Mouse (Mus musculus) forebrain, embryonic 13.5 days (tissue): Measurements from ENCODE around the gene Edem3. TPM values are rescaled to one million over a fixed set of nuclear protein-coding genes. Genes with fewer than 3 reads are reported as not detected.
A peak's percentile ranks its signal among the peaks of the same experiment; 100 is the strongest.
"Not testable (repeated sequence)": the region's sequence is repeated elsewhere in the genome, so short reads cannot be mapped to it uniquely, and the experiment has no call there.

Source experiments
- ATAC-seq: fragments of 200-750 bp; cut with Nextera tagmentation; 2 replicates; pipeline ENCODE4 v1.8.0; 2017
- H3K27ac ChIP-seq: fragments of 300-500 bp; sonication (generic); 2 replicates; pipeline ENCODE4 v1.5.1; 2015; ENCODE audit warnings: inconsistent platforms, mild to moderate bottlenecking, moderate library complexity
- H3K27me3 ChIP-seq: fragments of 300-500 bp; sonication (generic); 2 replicates; pipeline ENCODE4 v1.6.1; 2015; ENCODE audit warnings: mild to moderate bottlenecking, inconsistent platforms
- H3K36me3 ChIP-seq: fragments of 300-500 bp; sonication (generic); 2 replicates; pipeline ENCODE4 v1.6.1; 2015; ENCODE audit warnings: mild to moderate bottlenecking, inconsistent platforms; ENCODE audit not compliant: poor library complexity, severe bottlenecking
- H3K4me1 ChIP-seq: fragments of 300-500 bp; sonication (generic); 2 replicates; pipeline ENCODE4 v1.6.1; 2015; ENCODE audit warnings: inconsistent platforms
- H3K4me2 ChIP-seq: fragments of 300-500 bp; sonication (generic); 2 replicates; pipeline ENCODE4 v1.6.1; 2015; ENCODE audit warnings: inconsistent platforms, mild to moderate bottlenecking, moderate library complexity
- H3K4me3 ChIP-seq: fragments of 300-500 bp; sonication (generic); 2 replicates; pipeline ENCODE4 v1.5.1; 2015; ENCODE audit warnings: mild to moderate bottlenecking, inconsistent platforms
- H3K9ac ChIP-seq: fragments of 300-500 bp; sonication (generic); 2 replicates; pipeline ENCODE4 v1.6.1; 2015; ENCODE audit warnings: mild to moderate bottlenecking, inconsistent platforms
- H3K9me3 ChIP-seq: fragments of 300-500 bp; sonication (generic); replicated peaks from 2 replicates; pipeline ENCODE4 v1.6.1; 2016; ENCODE audit warnings: inconsistent platforms
- WGBS: fragments of 180-500 bp; shearing (Covaris S2); methylation state at CpG from one replicate; pipeline ENCODE4 v1.1.7; 2015; 5-methylcytosine and 5-hydroxymethylcytosine counted together
- polyA plus RNA-seq: library from polyadenylated mRNA; unstranded; fragments of >200 nt; fragmentation: Nextera tagmentation; extraction: Ambion mirVana; gene quantifications from 2 replicates; pipeline ENCODE4 v1.2.1, GENCODE M21; 2015

Gene Edem3
- polyA plus RNA-seq, 1 experiment from 2014 or later = 13.4 TPM

- Histone ChIP-seq H3K27ac (no peak overlapping the region), H3K9me3 (no peaks in the 10 kb centered on the region), H3K36me3 (no peaks in the 10 kb centered on the region), H3K4me2 (no peak overlapping the region), H3K9ac (no peak overlapping the region), H3K27me3 (no peaks in the 10 kb centered on the region), H3K4me3 (no peak overlapping the region), H3K4me1 (0 out of 2 replicates have a peak, but pooled peaks cover 5% of the 10 kb centered on the region)
- WGBS = 94% methylated on average over 8 of the region's 8 CpGs
- no peak for ATAC-seq
Observed at GRCm38 (mm10) chr1:151718575-151718974, 36.6 kb upstream of the Edem3 start.

DNA sequence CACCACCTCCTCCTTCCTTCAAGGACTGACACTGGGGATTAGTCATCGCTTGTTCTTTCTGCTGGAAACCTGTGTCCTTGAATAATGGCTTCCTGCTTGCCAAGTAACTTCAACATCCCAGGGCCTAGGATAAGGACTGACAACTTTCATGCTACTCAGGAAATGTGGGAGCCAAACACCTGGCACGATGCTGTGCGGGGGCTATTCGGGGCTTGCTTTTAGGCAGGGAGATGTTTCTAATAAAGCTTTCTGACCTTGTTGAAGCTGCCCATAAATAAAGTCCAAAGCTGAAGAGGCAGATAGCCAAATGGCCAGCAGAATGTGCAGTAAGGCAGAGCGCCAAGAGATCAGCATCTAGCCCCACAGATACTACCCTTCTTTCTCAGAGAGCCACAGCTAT lies 35.3 kb upstream of the Edem3 start:
- H3K27me3 ChIP-seq = no peaks in the 10 kb centered on the region
- no peak overlapping the region for H3K27ac ChIP-seq
- no peak overlapping the region for H3K9ac ChIP-seq
- H3K4me1 ChIP-seq = 0 out of 2 replicates have a peak, but pooled peaks cover 5% of the 10 kb centered on the region
- H3K9me3 ChIP-seq = no peaks in the 10 kb centered on the region
- H3K4me2 ChIP-seq = no peak overlapping the region
- no peaks in the 10 kb centered on the region for H3K36me3 ChIP-seq
- no peak for ATAC-seq
- H3K4me3 ChIP-seq = no peak overlapping the region
- 96% methylated on average over 5 of the region's 5 CpGs for WGBS

- no peak overlapping the region for H3K4me3 ChIP-seq
- H3K4me2 ChIP-seq = no peak overlapping the region
- H3K4me1 ChIP-seq = 0 out of 2 replicates have a peak, but pooled peaks cover 5% of the 10 kb centered on the region
- 91% methylated on average over 2 of the region's 2 CpGs for WGBS
- no peaks in the 10 kb centered on the region for H3K36me3 ChIP-seq
- H3K9me3 ChIP-seq = no peaks in the 10 kb centered on the region
- ATAC-seq = no peak
- no peak overlapping the region for H3K9ac ChIP-seq
- H3K27ac ChIP-seq = no peak overlapping the region
- H3K27me3 ChIP-seq = no peaks in the 10 kb centered on the region
Observed at GRCm38 (mm10) chr1:151720566-151720965, 34.6 kb upstream of the Edem3 start.

GRCm38 (mm10) chr1:151721357-151721983 lies 33.7 kb upstream of the Edem3 start:
- ATAC-seq = peak; percentile 62
- Histone ChIP-seq H3K4me1 (0 out of 2 replicates have a peak, but pooled peaks cover 5% of the 10 kb centered on the region), H3K27ac (no peak overlapping the region), H3K4me2 (no peak overlapping the region), H3K27me3 (no peaks in the 10 kb centered on the region), H3K9me3 (no peaks in the 10 kb centered on the region), H3K9ac (no peak overlapping the region), H3K36me3 (no peaks in the 10 kb centered on the region), H3K4me3 (no peak overlapping the region)
- 57% methylated on average over 10 of the region's 10 CpGs for WGBS

DNA sequence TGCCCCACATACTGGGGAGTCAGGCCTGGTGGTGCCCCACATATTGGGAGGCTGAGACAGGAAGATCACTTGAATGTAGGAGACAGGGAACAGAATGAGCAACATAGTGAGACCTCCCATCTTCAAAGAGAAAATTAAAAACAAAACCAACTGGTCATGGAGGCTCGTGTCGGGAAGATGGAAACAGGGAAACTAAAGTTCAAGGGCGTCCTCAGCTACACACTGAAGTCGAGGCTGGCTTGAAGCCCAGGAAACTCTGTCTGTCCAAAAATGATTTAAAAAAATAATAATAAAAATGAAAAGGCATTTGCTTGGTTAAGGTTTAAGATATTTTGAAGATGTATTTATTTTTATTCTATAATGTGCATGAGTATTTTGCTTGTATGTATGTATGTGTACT lies 31.4 kb upstream of the Edem3 start:
- WGBS = 91% methylated on average over 4 of the region's 4 CpGs
- no peak overlapping the region for H3K4me2 ChIP-seq
- no peaks in the 10 kb centered on the region for H3K36me3 ChIP-seq
- 0 out of 2 replicates have a peak, but pooled peaks cover 5% of the 10 kb centered on the region for H3K4me1 ChIP-seq
- no peak overlapping the region for H3K27ac ChIP-seq
- no peaks in the 10 kb centered on the region for H3K9me3 ChIP-seq
- H3K9ac ChIP-seq = no peak overlapping the region
- no peak overlapping the region for H3K4me3 ChIP-seq
- H3K27me3 ChIP-seq = no peaks in the 10 kb centered on the region
- ATAC-seq = no peak

DNA sequence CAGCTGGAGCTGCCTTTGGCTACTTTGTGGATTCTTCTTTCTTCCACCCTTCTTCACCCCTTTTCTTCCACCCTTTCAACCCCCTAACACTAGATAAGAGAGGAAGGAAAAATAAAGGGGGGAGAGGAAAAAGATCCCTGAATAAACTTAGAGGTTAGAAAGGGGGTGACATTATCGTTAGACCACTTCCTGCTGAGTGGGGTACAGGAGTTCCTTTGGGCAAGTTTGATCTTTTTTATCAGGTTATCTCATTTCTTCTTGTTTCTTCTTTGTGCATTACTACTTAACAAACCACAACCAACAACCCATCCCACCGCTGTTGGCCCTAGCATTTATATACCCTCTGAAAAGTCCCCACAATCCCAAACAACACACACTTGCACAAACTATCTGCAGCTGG lies 29.6 kb upstream of the Edem3 start:
- Histone ChIP-seq H3K4me1 (0 out of 2 replicates have a peak, but pooled peaks cover 5% of the 10 kb centered on the region), H3K36me3 (no peaks in the 10 kb centered on the region), H3K9ac (no peak overlapping the region), H3K9me3 (no peaks in the 10 kb centered on the region), H3K4me2 (no peak overlapping the region), H3K4me3 (no peak overlapping the region), H3K27ac (no peak overlapping the region), H3K27me3 (no peaks in the 10 kb centered on the region)
- no peak for ATAC-seq
- 89% methylated on average over 2 of the region's 2 CpGs for WGBS

- Histone ChIP-seq H3K4me1 (0 out of 2 replicates have a peak, but pooled peaks cover 5% of the 10 kb centered on the region), H3K9me3 (no peaks in the 10 kb centered on the region), H3K4me3 (no peak overlapping the region), H3K36me3 (no peaks in the 10 kb centered on the region), H3K4me2 (no peak overlapping the region), H3K9ac (no peak overlapping the region), H3K27me3 (no peaks in the 10 kb centered on the region), H3K27ac (no peak overlapping the region)
- WGBS = 82% methylated on average over 6 of the region's 6 CpGs
- no peak for ATAC-seq
Observed at GRCm38 (mm10) chr1:151726358-151726757, 28.8 kb upstream of the Edem3 start.

DNA sequence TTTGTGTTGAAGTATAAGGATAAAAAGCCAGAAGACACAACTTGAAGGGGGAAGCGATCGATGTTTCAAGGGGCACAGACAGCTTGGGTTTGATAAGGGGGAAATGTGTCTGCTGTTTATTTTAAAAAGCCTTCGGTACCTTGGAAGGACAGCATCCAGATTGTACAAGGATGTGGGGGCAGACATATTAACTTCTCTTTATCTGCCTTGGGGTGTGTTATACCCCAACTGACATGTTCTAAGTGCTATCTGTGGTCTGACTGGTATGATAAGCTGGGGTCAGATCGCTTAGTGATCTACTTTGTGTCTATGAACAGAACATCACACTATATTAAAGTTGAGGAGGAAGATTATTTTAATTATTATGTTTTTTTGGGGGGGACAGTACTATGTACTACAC lies 27.0 kb upstream of the Edem3 start:
- no peaks in the 10 kb centered on the region for H3K9me3 ChIP-seq
- no peak overlapping the region for H3K4me3 ChIP-seq
- H3K4me1 ChIP-seq = no peaks in the 10 kb centered on the region
- no peak overlapping the region for H3K9ac ChIP-seq
- ATAC-seq = no peak
- H3K4me2 ChIP-seq = no peak overlapping the region
- H3K36me3 ChIP-seq = no peaks in the 10 kb centered on the region
- no peaks in the 10 kb centered on the region for H3K27me3 ChIP-seq
- 97% methylated on average over 4 of the region's 4 CpGs for whole genome bisulfite sequencing
- no peak overlapping the region for H3K27ac ChIP-seq

- no peak for ATAC-seq
- H3K36me3 ChIP-seq = no peaks in the 10 kb centered on the region
Observed at GRCm38 (mm10) chr1:151737146-151737545, 18.0 kb upstream of the Edem3 start.

GRCm38 (mm10) chr1:151741199-151741621 lies 14.0 kb upstream of the Edem3 start:
- WGBS = 94% methylated on average over 7 of the region's 7 CpGs
- H3K4me3 ChIP-seq = no peak overlapping the region
- no peak overlapping the region for H3K4me2 ChIP-seq
- H3K27me3 ChIP-seq = no peaks in the 10 kb centered on the region
- no peak overlapping the region for H3K9ac ChIP-seq
- no peak for ATAC-seq
- no peak overlapping the region for H3K27ac ChIP-seq
- H3K36me3 ChIP-seq = no peaks in the 10 kb centered on the region
- H3K9me3 ChIP-seq = no peaks in the 10 kb centered on the region
- H3K4me1 ChIP-seq = no peaks in the 10 kb centered on the region

More at GRCm38 (mm10) chr1:151737146-151737545, 18.0 kb upstream of the Edem3 start:
- Histone ChIP-seq H3K4me1 (no peaks in the 10 kb centered on the region), H3K9me3 (no peaks in the 10 kb centered on the region), H3K9ac (no peak overlapping the region), H3K4me2 (no peak overlapping the region), H3K27ac (no peak overlapping the region), H3K4me3 (no peak overlapping the region), H3K27me3 (no peaks in the 10 kb centered on the region)
- WGBS = 84% methylated on average over 2 of the region's 2 CpGs

DNA sequence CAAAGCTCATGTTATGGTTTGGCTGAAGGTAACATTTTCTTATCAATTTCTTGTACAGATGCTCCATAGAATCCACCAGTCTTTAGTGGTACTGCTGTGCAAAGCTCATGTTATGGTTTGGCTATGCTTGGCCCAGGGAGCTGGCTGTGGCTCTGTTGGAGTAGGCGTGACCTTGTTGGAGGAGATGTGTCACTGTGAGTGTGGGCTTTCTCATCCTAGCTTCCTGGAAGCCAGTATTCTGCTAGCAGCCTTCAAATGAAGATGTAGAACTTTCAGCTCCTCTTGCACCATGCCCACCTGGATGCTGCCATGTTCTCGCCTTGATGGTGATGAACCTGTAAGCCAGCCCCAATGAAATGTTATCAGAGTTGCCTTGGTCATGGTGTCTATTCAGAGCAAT lies 5.3 kb upstream of the Edem3 start:
- not testable (repeated sequence) for H3K27ac ChIP-seq, ATAC-seq, H3K9ac ChIP-seq, H3K4me2 ChIP-seq, H3K9me3 ChIP-seq, H3K36me3 ChIP-seq, H3K27me3 ChIP-seq, H3K4me1 ChIP-seq, H3K4me3 ChIP-seq
- WGBS = 93% methylated on average over 2 of the region's 2 CpGs

DNA sequence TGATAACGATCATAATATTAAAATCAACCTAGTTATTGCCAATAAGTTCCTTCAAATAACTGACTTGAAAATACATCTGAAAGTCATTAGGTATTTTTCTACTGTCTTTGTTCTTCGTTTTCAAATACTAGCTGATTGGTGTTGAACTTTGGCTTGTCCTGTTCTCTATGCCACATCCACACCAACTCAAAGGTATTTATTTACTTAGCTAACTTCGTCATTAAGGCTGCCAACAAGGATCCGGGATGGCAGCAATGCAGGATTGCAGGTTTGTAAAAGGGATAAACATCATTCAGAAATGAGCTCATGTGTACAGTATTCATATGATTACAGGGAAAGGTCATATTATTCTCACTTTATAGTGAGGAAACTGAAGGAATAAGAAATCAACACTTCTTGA lies 2.2 kb upstream of the Edem3 start:
- 88% methylated on average over 4 of the region's 4 CpGs for WGBS

GRCm38 (mm10) chr1:151753374-151753929 lies 1.7 kb upstream of the Edem3 start:
- Histone ChIP-seq H3K27me3 (no peaks in the 10 kb centered on the region), H3K4me2 (no peak overlapping the region), H3K9ac (no peak overlapping the region), H3K4me3 (no peak overlapping the region), H3K4me1 (peaks cover 16% of the 10 kb centered on the region), H3K27ac (no peak overlapping the region), H3K36me3 (no peaks in the 10 kb centered on the region), H3K9me3 (no peaks in the 10 kb centered on the region)
- no peak for ATAC-seq
- WGBS = 83% methylated on average over 8 of the region's 8 CpGs

More for the DNA sequence above, 2.2 kb upstream of the Edem3 start:
- Histone ChIP-seq H3K4me1 (peaks cover 16% of the 10 kb centered on the region), H3K27me3 (no peaks in the 10 kb centered on the region), H3K27ac (no peak overlapping the region), H3K36me3 (no peaks in the 10 kb centered on the region), H3K9ac (no peak overlapping the region), H3K4me3 (no peak overlapping the region), H3K4me2 (no peak overlapping the region), H3K9me3 (no peaks in the 10 kb centered on the region)
- no peak for ATAC-seq
